Mouse (Mus musculus) kidney, postnatal 0 days (tissue): ENCODE results near the gene Myzap. TPM values are rescaled to one million over a fixed set of nuclear protein-coding genes. Genes with fewer than 3 reads are reported as not detected.

Experiments used
- ATAC-seq: fragments of 200-750 bp; cut with Nextera tagmentation; replicated peaks from 2 replicates; pipeline ENCODE4 v1.8.0; 2017; ENCODE audit warnings: low read depth, moderate number of reproducible peaks, moderate TSS enrichment, moderate library complexity; ENCODE audit not compliant: low FRiP score
- DNase-seq: peaks from one replicate; pipeline ENCODE4 v3.0.0-alpha.2; 2016; ENCODE audit warnings: low spot score
- H3K27ac ChIP-seq: fragments of 300-500 bp; sonication (generic); 2 replicates; pipeline ENCODE4 v1.5.1; 2014; ENCODE audit warnings: mild to moderate bottlenecking
- H3K27me3 ChIP-seq: fragments of 300-500 bp; sonication (generic); 2 replicates; pipeline ENCODE4 v1.6.1; 2014; ENCODE audit warnings: low read length, mixed read lengths; ENCODE audit not compliant: insufficient read depth
- H3K36me3 ChIP-seq: fragments of 300-500 bp; sonication (generic); 2 replicates; pipeline ENCODE4 v1.6.1; 2014; ENCODE audit warnings: low read length, mixed read lengths; ENCODE audit not compliant: insufficient read depth
- H3K4me1 ChIP-seq: fragments of 300-500 bp; sonication (generic); replicated peaks from 2 replicates; pipeline ENCODE4 v1.6.1; 2014; ENCODE audit warnings: antibody characterized with exemption, low read length, mixed read lengths; ENCODE audit not compliant: insufficient read depth
- H3K4me2 ChIP-seq: fragments of 300-500 bp; sonication (generic); 2 replicates; pipeline ENCODE4 v1.6.1; 2014; ENCODE audit warnings: mild to moderate bottlenecking, low read length, moderate library complexity, mixed read lengths
- H3K4me3 ChIP-seq: fragments of 300-500 bp; sonication (generic); replicated peaks from 2 replicates; pipeline ENCODE4 v1.5.1; 2014; ENCODE audit warnings: low read depth, low read length
- H3K9ac ChIP-seq: fragments of 300-500 bp; sonication (generic); 2 replicates; pipeline ENCODE4 v1.6.1; 2014; ENCODE audit warnings: low read depth, low read length
- H3K9me3 ChIP-seq: fragments of 300-500 bp; sonication (generic); replicated peaks from 2 replicates; pipeline ENCODE4 v1.6.1; 2016; ENCODE audit warnings: low read length, inconsistent platforms, mixed read lengths
- CTCF ChIP-seq: IDR thresholded peaks from 2 replicates; pipeline ENCODE4 v1.5.1; 2016; ENCODE audit warnings: antibody characterized with exemption, low read depth, mild to moderate bottlenecking, moderate library complexity
- WGBS: fragments of 180-500 bp; shearing (Covaris S2); extraction: QIAGEN DNeasy Blood & Tissue Kit; methylation state at CpG from one replicate; pipeline ENCODE4 v1.1.7; 2014; 5-methylcytosine and 5-hydroxymethylcytosine counted together
- polyA plus RNA-seq: library from polyadenylated mRNA; unstranded; fragments of >200 nt; fragmentation: Nextera tagmentation; extraction: Ambion mirVana; gene quantifications from 2 replicates; pipeline ENCODE4 v1.2.1, GENCODE M21; 2015

Gene Myzap
- polyA plus RNA-seq, 1 experiment from 2014 or later = 16.9 TPM

GRCm38 (mm10) chr9:71543443-71544222, 48.5 kb downstream of the Myzap start:
- Histone ChIP-seq H3K27ac (no peak overlapping the region), H3K9ac (no peak overlapping the region), H3K4me3 (no peak overlapping the region), H3K27me3 (no peaks in the 10 kb centered on the region), H3K36me3 (0 out of 2 replicates have a peak, but pooled peaks cover 5% of the 10 kb centered on the region), H3K9me3 (no peaks in the 10 kb centered on the region), H3K4me2 (peak overlapping the region; percentile 30; the same call in 1 of the 2 replicates), H3K4me1 (no peaks in the 10 kb centered on the region)
- TF ChIP-seq CTCF = peak; percentile 90
- DNase-seq (peak; percentile 93), ATAC-seq (peak; percentile 78)
- 18% methylated on average over 19 of the region's 19 CpGs for WGBS

GRCm38 (mm10) chr9:71542292-71542691, 49.9 kb downstream of the Myzap start:
- Histone ChIP-seq H3K9me3 (no peaks in the 10 kb centered on the region), H3K9ac (no peak overlapping the region), H3K4me2 (no peak overlapping the region), H3K4me1 (no peaks in the 10 kb centered on the region), H3K27ac (no peak overlapping the region), H3K4me3 (no peak overlapping the region), H3K36me3 (0 out of 2 replicates have a peak, but pooled peaks cover 5% of the 10 kb centered on the region), H3K27me3 (no peaks in the 10 kb centered on the region)
- no peak for DNase-seq
- no peak for ATAC-seq
- no peak for TF ChIP-seq CTCF
- WGBS = 68% methylated on average over 5 of the region's 5 CpGs

- no peaks in the 10 kb centered on the region for H3K27me3 ChIP-seq
- ATAC-seq = no peak
- no peaks in the 10 kb centered on the region for H3K4me1 ChIP-seq
- H3K27ac ChIP-seq = no peak overlapping the region
- no peak for DNase-seq
- WGBS = 86% methylated on average over 3 of the region's 3 CpGs
- H3K36me3 ChIP-seq = 0 out of 2 replicates have a peak, but pooled peaks cover 5% of the 10 kb centered on the region
- H3K9ac ChIP-seq = no peak overlapping the region
- TF ChIP-seq CTCF = no peak
- H3K4me3 ChIP-seq = no peak overlapping the region
- no peak overlapping the region for H3K4me2 ChIP-seq
- H3K9me3 ChIP-seq = no peaks in the 10 kb centered on the region
These were observed 51.4 kb downstream of the Myzap start for GRCm38 (mm10) chr9:71540739-71541138.

- Histone ChIP-seq H3K27ac (no peak overlapping the region), H3K4me3 (no peak overlapping the region), H3K4me1 (no peaks in the 10 kb centered on the region), H3K9ac (no peak overlapping the region), H3K36me3 (no peaks in the 10 kb centered on the region), H3K27me3 (no peaks in the 10 kb centered on the region), H3K4me2 (no peak overlapping the region), H3K9me3 (no peaks in the 10 kb centered on the region)
- no peak for DNase-seq
- 95% methylated on average over 5 of the region's 5 CpGs for WGBS
- ATAC-seq = no peak
- TF ChIP-seq CTCF = no peak
These were observed 56.4 kb downstream of the Myzap start for GRCm38 (mm10) chr9:71535730-71536129.

GRCm38 (mm10) chr9:71535036-71535435, 57.1 kb downstream of the Myzap start:
- ATAC-seq (no peak), DNase-seq (no peak)
- Histone ChIP-seq H3K9me3 (no peaks in the 10 kb centered on the region), H3K9ac (no peak overlapping the region), H3K4me3 (no peak overlapping the region), H3K36me3 (no peaks in the 10 kb centered on the region), H3K27me3 (no peaks in the 10 kb centered on the region), H3K4me1 (no peaks in the 10 kb centered on the region), H3K4me2 (no peak overlapping the region), H3K27ac (no peak overlapping the region)
- WGBS = 96% methylated on average over 2 of the region's 2 CpGs
- no peak for TF ChIP-seq CTCF

- no peak overlapping the region for H3K27ac ChIP-seq
- peak; percentile 24; the same call in 1 of the 2 replicates for TF ChIP-seq CTCF
- H3K27me3 ChIP-seq = no peaks in the 10 kb centered on the region
- ATAC-seq (no peak), DNase-seq (no peak)
- H3K4me3 ChIP-seq = no peak overlapping the region
- H3K9me3 ChIP-seq = no peaks in the 10 kb centered on the region
- no peaks in the 10 kb centered on the region for H3K36me3 ChIP-seq
- 71% methylated on average over 2 of the region's 2 CpGs for WGBS
- no peaks in the 10 kb centered on the region for H3K4me1 ChIP-seq
- H3K9ac ChIP-seq = no peak overlapping the region
- H3K4me2 ChIP-seq = no peak overlapping the region
These were observed 62.2 kb downstream of the Myzap start for GRCm38 (mm10) chr9:71529960-71530359.

- no peaks in the 10 kb centered on the region for H3K9me3 ChIP-seq
- no peak overlapping the region for H3K27ac ChIP-seq
- no peak overlapping the region for H3K4me3 ChIP-seq
- no peaks in the 10 kb centered on the region for H3K27me3 ChIP-seq
- ATAC-seq (no peak; the same call in 1 of the 2 replicates), DNase-seq (peak; percentile 79)
- no peak for TF ChIP-seq CTCF
- no peak overlapping the region for H3K9ac ChIP-seq
- no peaks in the 10 kb centered on the region for H3K4me1 ChIP-seq
- WGBS = 19% methylated on average over 9 of the region's 9 CpGs
- no peaks in the 10 kb centered on the region for H3K36me3 ChIP-seq
- H3K4me2 ChIP-seq = no peak overlapping the region
These were observed 64.7 kb downstream of the Myzap start for GRCm38 (mm10) chr9:71527438-71527837.
